Mouse (Mus musculus): ENCODE data around the gene Scgb1b29. TPM values are rescaled to one million over a fixed set of nuclear protein-coding genes. Genes with fewer than 3 reads are reported as not detected.

Scgb1b29 gene
- not detected in 2 replicates for polyA plus RNA-seq (2015; fragmentation: Nextera tagmentation; extraction: Ambion mirVana)

GRCm38 (mm10) chr7:32441241-32441640, at the start of gene Scgb1b29:
TSS of gene Scgb1b29 (plus strand) at chr7:32441541.

Other genes with a start within 250 kb of the Scgb1b29 start
- not detected in 2 replicates for gene Scgb2b11, start 230.4 kb upstream of the Scgb1b29 start, polyA plus RNA-seq (2015; fragmentation: Nextera tagmentation; extraction: Ambion mirVana)
- not detected in 2 replicates for gene Scgb1b11, start 218.7 kb upstream of the Scgb1b29 start, polyA plus RNA-seq (2015; fragmentation: Nextera tagmentation; extraction: Ambion mirVana)
- not detected in 2 replicates for gene Scgb2b12, start 114.3 kb upstream of the Scgb1b29 start, polyA plus RNA-seq (2015; fragmentation: Nextera tagmentation; extraction: Ambion mirVana)
- not detected in 2 replicates for gene Scgb1b12, start 107.4 kb upstream of the Scgb1b29 start, polyA plus RNA-seq (2015; fragmentation: Nextera tagmentation; extraction: Ambion mirVana)